Comparison of ENCODE assay signal across 10 mouse cellular contexts in the genomic region with DNA sequence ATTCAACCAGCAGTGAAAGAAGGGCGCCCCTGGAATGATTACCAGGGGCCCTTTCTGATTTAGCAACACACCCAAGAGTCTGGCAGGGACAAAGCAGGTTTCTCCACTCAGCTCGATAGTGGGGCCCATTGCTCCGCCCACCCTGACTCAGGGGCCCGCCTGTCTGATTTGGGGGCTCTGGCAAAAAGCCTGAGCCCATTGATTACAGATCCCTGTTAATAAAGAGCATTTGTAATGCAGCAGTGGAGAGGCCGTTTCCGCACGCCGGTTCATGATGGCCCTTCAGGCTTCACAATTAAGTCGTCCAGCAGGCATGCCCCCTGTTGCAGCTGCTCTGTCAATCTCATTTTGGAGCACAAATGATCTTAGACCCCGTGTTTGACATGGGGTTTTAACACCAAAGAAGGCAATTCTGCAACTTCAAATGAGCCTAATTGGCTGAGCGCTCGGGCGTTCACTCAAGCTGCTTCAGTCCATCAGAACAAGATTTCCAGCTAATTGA.
A peak's percentile ranks its signal among the peaks of the same experiment; 100 is the strongest.
DNase-seq lines count a peak whose midpoint lies in the region; ATAC-seq lines count a peak whose summit lies in the region.
"Had no signal": no experiment of that assay in that cellular context is flagged by ENCODE, and none has a peak within 500 bp of the region (broad histone marks: within the 10 kb centered on the region; RNA-seq: fewer than 3 reads in every experiment).

No protein-coding gene starts in this region.

- intact Hi-C loops in left cerebral cortex, postnatal 25 days (cut with DNase I), result no loop called here

- H3K9me3 ChIP-seq in heart, embryonic 14.5 days (ENCODE audit: control insufficient read depth, low read length), result no peaks in the 10 kb centered on the region
- no peaks in the 10 kb centered on the region for H3K9me3 ChIP-seq in heart, embryonic 10.5 days
- no peaks in the 10 kb centered on the region for H3K9me3 ChIP-seq in hindbrain, embryonic 11.5 days (ENCODE audit: control insufficient read depth, low read length)
- H3K9me3 ChIP-seq in midbrain, embryonic 15.5 days, result no peaks in the 10 kb centered on the region

- H3K9ac ChIP-seq in heart, embryonic 14.5 days (ENCODE audit: low read length), result no peak overlapping the region
- no peak overlapping the region for H3K9ac ChIP-seq in hindbrain, embryonic 11.5 days (ENCODE audit: low read depth, low read length)
- peak overlapping the region; percentile 38 for H3K9ac ChIP-seq in midbrain, embryonic 15.5 days

- 49% methylated on average over 13 of the region's 13 CpGs for WGBS in heart, embryonic 14.5 days
- 42% methylated on average over 13 of the region's 13 CpGs for WGBS in heart, embryonic 10.5 days
- WGBS in hindbrain, embryonic 11.5 days, result 14% methylated on average over 13 of the region's 13 CpGs
- 5% methylated on average over 13 of the region's 13 CpGs for WGBS in midbrain, embryonic 15.5 days

- no peaks in the 10 kb centered on the region for H3K4me1 ChIP-seq in heart, embryonic 14.5 days (ENCODE audit: control insufficient read depth in 2 of 2, insufficient read depth in 2 of 2, low read length in 2 of 2)
- H3K4me1 ChIP-seq in heart, embryonic 10.5 days, result no peaks in the 10 kb centered on the region
- no peaks in the 10 kb centered on the region for H3K4me1 ChIP-seq in hindbrain, embryonic 11.5 days (replicated peaks; ENCODE audit: control insufficient read depth, insufficient read depth, low read length)
- peaks cover 10% of the 10 kb centered on the region for H3K4me1 ChIP-seq in midbrain, embryonic 15.5 days

- peak overlapping the region; percentile 32 for H3K4me2 ChIP-seq in heart, embryonic 14.5 days (ENCODE audit: low read length)
- H3K4me2 ChIP-seq in hindbrain, embryonic 11.5 days (replicated peaks; ENCODE audit: low read depth, low read length), result peak overlapping the region; percentile 23; the same call in 1 of the 2 replicates
- peak overlapping the region; percentile 53 for H3K4me2 ChIP-seq in midbrain, embryonic 15.5 days

- H3K36me3 ChIP-seq in heart, embryonic 14.5 days (ENCODE audit: control insufficient read depth, insufficient read depth, low read length), result no peaks in the 10 kb centered on the region
- H3K36me3 ChIP-seq in heart, embryonic 10.5 days, result no peaks in the 10 kb centered on the region
- no peaks in the 10 kb centered on the region for H3K36me3 ChIP-seq in hindbrain, embryonic 11.5 days (ENCODE audit: control insufficient read depth, insufficient read depth, low read length)
- no peaks in the 10 kb centered on the region for H3K36me3 ChIP-seq in midbrain, embryonic 15.5 days (replicated peaks)

- DNase-seq in heart, embryonic 10.5 days (ENCODE audit: low spot score), result no peak
- peak; percentile 84 for DNase-seq in embryo, embryonic 10 days (ENCODE audit: low spot score)
- DNase-seq in hindbrain, embryonic 11.5 days (ENCODE audit: low spot score), result peak; percentile 74
- no peak for DNase-seq in left cerebral cortex, postnatal 25 days (ENCODE audit: low spot score in 2 of 2)
- no peak for DNase-seq in lung, postnatal 10 days
- DNase-seq in yolk sac, embryonic 10.5 days (ENCODE audit: low spot score), result no peak
- DNase-seq: adrenal gland, postnatal 14 days; gastrocnemius, adult 2 months had no signal

- H3K27ac ChIP-seq in heart, embryonic 14.5 days (replicated peaks in 1 of 2; ENCODE audit: control insufficient read depth in 1 of 2, insufficient read depth in 1 of 2, low read depth in 2 of 2, low read length in 2 of 2), result no peak overlapping the region
- H3K27ac ChIP-seq in heart, embryonic 10.5 days, result no peak overlapping the region
- H3K27ac ChIP-seq in hindbrain, embryonic 11.5 days (ENCODE audit: low read depth, low read length), result no peak overlapping the region
- H3K27ac ChIP-seq in midbrain, embryonic 15.5 days, result no peak overlapping the region
- H3K27ac ChIP-seq: gastrocnemius, adult 2 months had no signal

- H3K27me3 ChIP-seq in heart, embryonic 14.5 days (ENCODE audit: control insufficient read depth, insufficient read depth, low read length), result no peaks in the 10 kb centered on the region
- no peaks in the 10 kb centered on the region for H3K27me3 ChIP-seq in heart, embryonic 10.5 days (ENCODE audit: insufficient read depth, poor library complexity, severe bottlenecking)
- no peaks in the 10 kb centered on the region; the same call in 1 of the 2 replicates for H3K27me3 ChIP-seq in hindbrain, embryonic 11.5 days (ENCODE audit: control insufficient read depth, insufficient read depth, low read length)
- H3K27me3 ChIP-seq in midbrain, embryonic 15.5 days (replicated peaks), result 0 out of 2 replicates have a peak, but pooled peaks cover 4% of the 10 kb centered on the region

- H3K4me3 ChIP-seq in heart, embryonic 14.5 days (ENCODE audit: control insufficient read depth in 1 of 2, insufficient read depth in 1 of 2, low read depth in 1 of 2, low read length in 2 of 2), result no peak overlapping the region
- H3K4me3 ChIP-seq in heart, embryonic 10.5 days, result no peak overlapping the region
- peak overlapping the region; percentile 8; the same call in 1 of the 2 replicates for H3K4me3 ChIP-seq in hindbrain, embryonic 11.5 days (ENCODE audit: low read depth, low read length)
- peak overlapping the region; percentile 31 for H3K4me3 ChIP-seq in midbrain, embryonic 15.5 days
- H3K4me3 ChIP-seq: gastrocnemius, adult 2 months had no signal

- ATAC-seq in heart, embryonic 14.5 days (ENCODE audit: insufficient number of reproducible peaks, insufficient read depth, low FRiP score, low read depth), result no peak
- ATAC-seq in hindbrain, embryonic 11.5 days (ENCODE audit: low FRiP score), result peak; percentile 96
- ATAC-seq in midbrain, embryonic 15.5 days (replicated peaks), result peak; percentile 92

Comparison
In these comparisons a context has a peak if more than half of its experiments do, and no peak if none do; other contexts are left out.
1. H3K4me3 ChIP-seq: peak in hindbrain, embryonic 11.5 days (single experiment) and midbrain, embryonic 15.5 days (single experiment); none in heart, embryonic 14.5 days (0 of 2) and heart, embryonic 10.5 days (single experiment).
2. DNase-seq: peak in embryo, embryonic 10 days (single experiment) and hindbrain, embryonic 11.5 days (single experiment); none in heart, embryonic 10.5 days (single experiment), left cerebral cortex, postnatal 25 days (0 of 2), lung, postnatal 10 days (single experiment) and yolk sac, embryonic 10.5 days (single experiment).
3. Peak in every context shown above with its lines, with median percentiles within 50 percentile points of each other: H3K4me2 ChIP-seq.